Mouse (Mus musculus) erythroblast, embryonic 14.5 days (primary cell): ENCODE results near the gene Cdc25a. TPM values are rescaled to one million over a fixed set of nuclear protein-coding genes. Genes with fewer than 3 reads are reported as not detected.

Experiments
- H3K27me3 ChIP-seq: 2 replicates; pipeline ENCODE4 v1.6.1; 2012; ENCODE audit warnings: inconsistent platforms; ENCODE audit not compliant: control insufficient read depth
- H3K36me3 ChIP-seq: 2 replicates; pipeline ENCODE4 v1.6.1; 2012; ENCODE audit warnings: mild to moderate bottlenecking, inconsistent platforms; ENCODE audit not compliant: control insufficient read depth
- H3K4me1 ChIP-seq: 2 replicates; pipeline ENCODE4 v1.6.1; 2012; ENCODE audit warnings: inconsistent platforms; ENCODE audit not compliant: control insufficient read depth
- H3K4me3 ChIP-seq: replicated peaks from 2 replicates; pipeline ENCODE3; 2012; ENCODE audit warnings: moderate library complexity, mild to moderate bottlenecking, inconsistent platforms
- H3K9me3 ChIP-seq: 2 replicates; pipeline ENCODE4 v1.6.1; 2012; ENCODE audit warnings: low read length, inconsistent platforms, mixed read lengths; ENCODE audit not compliant: control insufficient read depth
- GATA1 ChIP-seq: IDR thresholded peaks from 2 replicates; pipeline ENCODE4 v1.6.1; 2012; ENCODE audit warnings: low read length, inconsistent platforms, mixed read lengths
- TAL1 ChIP-seq: IDR thresholded peaks from 3 replicates; pipeline ENCODE4 v1.6.1; 2012; ENCODE audit warnings: low read length, inconsistent platforms, mixed read lengths
- polyA plus RNA-seq: library from polyadenylated mRNA; stranded (reverse); fragments of >175 nt; gene quantifications from 2 replicates; pipeline ENCODE4 v1.2.3, GENCODE M21; 2012

Cdc25a gene
- polyA plus RNA-seq, 1 experiment, result 1.6 TPM

- TF ChIP-seq TAL1 (no peak), GATA1 (no peak)
- H3K4me1 ChIP-seq, result no peaks in the 10 kb centered on the region; the same call in 1 of the 2 replicates
- no peak overlapping the region for H3K4me3 ChIP-seq
- no peaks in the 10 kb centered on the region for H3K27me3 ChIP-seq
- peaks cover 10% of the 10 kb centered on the region for H3K36me3 ChIP-seq
- H3K9me3 ChIP-seq, result no peaks in the 10 kb centered on the region
Measured at GRCm38 (mm10) chr9:109900604-109901003, 25.2 kb downstream of the Cdc25a start.

GRCm38 (mm10) chr9:109902246-109902645, 26.9 kb downstream of the Cdc25a start:
- no peaks in the 10 kb centered on the region for H3K4me1 ChIP-seq
- H3K9me3 ChIP-seq, result no peaks in the 10 kb centered on the region
- H3K4me3 ChIP-seq, result no peak overlapping the region
- H3K27me3 ChIP-seq, result no peaks in the 10 kb centered on the region
- TF ChIP-seq TAL1, result no peak
- no peak for TF ChIP-seq GATA1
- no peaks in the 10 kb centered on the region for H3K36me3 ChIP-seq

- Histone ChIP-seq H3K4me1 (peaks cover 3% of the 10 kb centered on the region; the same call in 1 of the 2 replicates), H3K4me3 (no peak overlapping the region), H3K36me3 (no peaks in the 10 kb centered on the region), H3K9me3 (no peaks in the 10 kb centered on the region), H3K27me3 (no peaks in the 10 kb centered on the region)
- TF ChIP-seq TAL1, result no peak
- no peak for TF ChIP-seq GATA1
Measured at GRCm38 (mm10) chr9:109902740-109903139, 27.4 kb downstream of the Cdc25a start.

GRCm38 (mm10) chr9:109907300-109907699, 31.9 kb downstream of the Cdc25a start:
- Histone ChIP-seq H3K36me3 (no peaks in the 10 kb centered on the region), H3K4me1 (peaks cover 3% of the 10 kb centered on the region; the same call in 1 of the 2 replicates), H3K9me3 (no peaks in the 10 kb centered on the region), H3K27me3 (no peaks in the 10 kb centered on the region), H3K4me3 (no peak overlapping the region)
- TF ChIP-seq TAL1 (no peak), GATA1 (no peak)

GRCm38 (mm10) chr9:109907774-109908465, 32.5 kb downstream of the Cdc25a start:
- Histone ChIP-seq H3K4me1 (peaks cover 3% of the 10 kb centered on the region; the same call in 1 of the 2 replicates), H3K4me3 (no peak overlapping the region)

GRCm38 (mm10) chr9:109909102-109909501, 33.7 kb downstream of the Cdc25a start:
- H3K27me3 ChIP-seq, result no peaks in the 10 kb centered on the region
- no peaks in the 10 kb centered on the region for H3K36me3 ChIP-seq
- H3K4me1 ChIP-seq, result peaks cover 3% of the 10 kb centered on the region; the same call in 1 of the 2 replicates
- no peaks in the 10 kb centered on the region for H3K9me3 ChIP-seq
- TF ChIP-seq GATA1 (no peak), TAL1 (no peak)
- no peak overlapping the region for H3K4me3 ChIP-seq

More at GRCm38 (mm10) chr9:109907774-109908465, 32.5 kb downstream of the Cdc25a start:
- TF ChIP-seq GATA1, result no peak
- no peak for TF ChIP-seq TAL1
- Histone ChIP-seq H3K27me3 (no peaks in the 10 kb centered on the region), H3K9me3 (no peaks in the 10 kb centered on the region), H3K36me3 (no peaks in the 10 kb centered on the region)

- Histone ChIP-seq H3K4me3 (no peak overlapping the region), H3K36me3 (no peaks in the 10 kb centered on the region), H3K4me1 (peaks cover 3% of the 10 kb centered on the region; the same call in 1 of the 2 replicates), H3K9me3 (no peaks in the 10 kb centered on the region), H3K27me3 (no peaks in the 10 kb centered on the region)
- TF ChIP-seq TAL1 (no peak), GATA1 (no peak)
Measured at GRCm38 (mm10) chr9:109909926-109910325, 34.5 kb downstream of the Cdc25a start.

- H3K4me3 ChIP-seq, result no peak overlapping the region
- TF ChIP-seq GATA1 (no peak), TAL1 (no peak)
- H3K36me3 ChIP-seq, result no peaks in the 10 kb centered on the region
- peaks cover 3% of the 10 kb centered on the region; the same call in 1 of the 2 replicates for H3K4me1 ChIP-seq
- H3K27me3 ChIP-seq, result no peaks in the 10 kb centered on the region
- no peaks in the 10 kb centered on the region for H3K9me3 ChIP-seq
Measured at GRCm38 (mm10) chr9:109911779-109912178, 36.4 kb downstream of the Cdc25a start.

- Histone ChIP-seq H3K36me3 (no peaks in the 10 kb centered on the region), H3K9me3 (no peaks in the 10 kb centered on the region), H3K27me3 (no peaks in the 10 kb centered on the region), H3K4me1 (no peaks in the 10 kb centered on the region), H3K4me3 (no peak overlapping the region)
- TF ChIP-seq TAL1 (no peak), GATA1 (no peak)
Measured at GRCm38 (mm10) chr9:109914269-109914926, 39.0 kb downstream of the Cdc25a start.
